Mouse (Mus musculus) kidney, adult 2 months (tissue): ENCODE data around the gene Trmt61a.

Source experiments
- CTCF ChIP-seq: fragments of 200-500 bp; conservative IDR thresholded peaks from 2 replicates; pipeline ENCODE4 v1.5.1; 2011; ENCODE audit warnings: low read depth, mild to moderate bottlenecking, control low read depth, low read length, moderate library complexity, mixed read lengths; ENCODE audit not compliant: insufficient read depth, insufficient read length
- POLR2A ChIP-seq: fragments of 200-500 bp; IDR thresholded peaks from one replicate; pipeline ENCODE4 v1.6.1; 2011; ENCODE audit warnings: low read depth, low read length, control low read depth

GRCm38 (mm10) chr12:111672176-111672575 lies 5.7 kb upstream of the Trmt61a start, which contains the start of gene Ckb:
- TF ChIP-seq CTCF (no peak), POLR2A (no peak)
